Mouse (Mus musculus): ENCODE measurements at regions not wholly inside any gene's neighbourhood (a gene's known extent, or its start where the extent isn't known, plus 50 kb on each side); places are given as distances from the start of the nearest gene placed in this dataset.
A peak's percentile ranks its signal among the peaks of the same experiment; 100 is the strongest.

- Histone ChIP-seq H3K9ac (no peak overlapping the region), H3K9me3 (ENCODE audit: low read length) (no peaks in the 10 kb centered on the region), H3K27me3 (ENCODE audit: insufficient read depth, low read length) (no peaks in the 10 kb centered on the region), H3K27ac (ENCODE audit: low read depth, low read length) (no peak overlapping the region), H3K4me2 (ENCODE audit: low read depth) (no peak overlapping the region), H3K4me3 (ENCODE audit: low read depth, low read length) (no peak overlapping the region), H3K4me1 (ENCODE audit: insufficient read depth) (no peaks in the 10 kb centered on the region), H3K36me3 (ENCODE audit: insufficient read depth) (no peaks in the 10 kb centered on the region)
- no peak for TF ChIP-seq CTCF (IDR thresholded peaks at IDR 0.05; ENCODE audit: low read depth)
- ATAC-seq, result no peak
- no peak for DNase-seq
- WGBS, result 92% methylated on average over 7 of the region's 7 CpGs
These were observed 74.9 kb upstream of the Bace2 start for GRCm38 (mm10) chr16:97281615-97282110.

GRCm38 (mm10) chr16:97282943-97283342 is 73.6 kb upstream of the Bace2 start:
- DNase-seq (no peak), ATAC-seq (peak; percentile 32; the same call in 1 of the 2 replicates)
- 30% methylated on average over 9 of the region's 9 CpGs for WGBS
- Histone ChIP-seq H3K4me1 (ENCODE audit: insufficient read depth) (0 out of 2 replicates have a peak, but pooled peaks cover 4% of the 10 kb centered on the region), H3K36me3 (ENCODE audit: insufficient read depth) (no peaks in the 10 kb centered on the region), H3K4me2 (ENCODE audit: low read depth) (no peak overlapping the region), H3K27ac (ENCODE audit: low read depth, low read length) (no peak overlapping the region), H3K27me3 (ENCODE audit: insufficient read depth, low read length) (no peaks in the 10 kb centered on the region), H3K9ac (no peak overlapping the region), H3K4me3 (ENCODE audit: low read depth, low read length) (no peak overlapping the region), H3K9me3 (ENCODE audit: low read length) (no peaks in the 10 kb centered on the region)
- no peak for TF ChIP-seq CTCF (IDR thresholded peaks at IDR 0.05; ENCODE audit: low read depth)

- Histone ChIP-seq H3K4me2 (ENCODE audit: low read depth) (no peak overlapping the region), H3K36me3 (ENCODE audit: insufficient read depth) (no peaks in the 10 kb centered on the region), H3K4me1 (ENCODE audit: insufficient read depth) (0 out of 2 replicates have a peak, but pooled peaks cover 4% of the 10 kb centered on the region), H3K27ac (ENCODE audit: low read depth, low read length) (no peak overlapping the region), H3K9me3 (ENCODE audit: low read length) (no peaks in the 10 kb centered on the region), H3K27me3 (ENCODE audit: insufficient read depth, low read length) (no peaks in the 10 kb centered on the region), H3K4me3 (ENCODE audit: low read depth, low read length) (no peak overlapping the region), H3K9ac (no peak overlapping the region)
- WGBS, result 86% methylated on average over 8 of the region's 8 CpGs
- TF ChIP-seq CTCF (IDR thresholded peaks at IDR 0.05; ENCODE audit: low read depth), result no peak
- no peak for DNase-seq
- ATAC-seq, result no peak
These were observed 70.6 kb upstream of the Bace2 start for GRCm38 (mm10) chr16:97285886-97286447.

- ATAC-seq, result peak; percentile 45; the same call in 1 of the 2 replicates
- no peak for TF ChIP-seq CTCF (IDR thresholded peaks at IDR 0.05; ENCODE audit: low read depth)
These were observed 69.8 kb upstream of the Bace2 start for GRCm38 (mm10) chr16:97286717-97287116.

GRCm38 (mm10) chr16:97288634-97289033 is 67.9 kb upstream of the Bace2 start:
- Histone ChIP-seq H3K36me3 (ENCODE audit: insufficient read depth) (no peaks in the 10 kb centered on the region), H3K9me3 (ENCODE audit: low read length) (no peaks in the 10 kb centered on the region), H3K4me2 (ENCODE audit: low read depth) (no peak overlapping the region), H3K4me3 (ENCODE audit: low read depth, low read length) (no peak overlapping the region), H3K27ac (ENCODE audit: low read depth, low read length) (no peak overlapping the region), H3K27me3 (ENCODE audit: insufficient read depth, low read length) (no peaks in the 10 kb centered on the region), H3K9ac (no peak overlapping the region), H3K4me1 (ENCODE audit: insufficient read depth) (0 out of 2 replicates have a peak, but pooled peaks cover 7% of the 10 kb centered on the region)
- DNase-seq (peak; percentile 71), ATAC-seq (peak; percentile 25; the same call in 1 of the 2 replicates)
- no peak for TF ChIP-seq CTCF (IDR thresholded peaks at IDR 0.05; ENCODE audit: low read depth)
- WGBS, result 10% methylated on average over 8 of the region's 8 CpGs

More at GRCm38 (mm10) chr16:97286717-97287116, 69.8 kb upstream of the Bace2 start:
- DNase-seq, result peak; percentile 46
- Histone ChIP-seq H3K27me3 (ENCODE audit: insufficient read depth, low read length) (no peaks in the 10 kb centered on the region), H3K4me3 (ENCODE audit: low read depth, low read length) (no peak overlapping the region), H3K9ac (no peak overlapping the region), H3K27ac (ENCODE audit: low read depth, low read length) (no peak overlapping the region), H3K4me2 (ENCODE audit: low read depth) (no peak overlapping the region), H3K4me1 (ENCODE audit: insufficient read depth) (0 out of 2 replicates have a peak, but pooled peaks cover 4% of the 10 kb centered on the region), H3K36me3 (ENCODE audit: insufficient read depth) (no peaks in the 10 kb centered on the region), H3K9me3 (ENCODE audit: low read length) (no peaks in the 10 kb centered on the region)
- WGBS, result 27% methylated on average over 3 of the region's 3 CpGs

- Histone ChIP-seq H3K4me1 (ENCODE audit: insufficient read depth) (0 out of 2 replicates have a peak, but pooled peaks cover 4% of the 10 kb centered on the region), H3K9me3 (ENCODE audit: low read length) (no peaks in the 10 kb centered on the region), H3K4me3 (ENCODE audit: low read depth, low read length) (no peak overlapping the region), H3K27ac (ENCODE audit: low read depth, low read length) (no peak overlapping the region), H3K4me2 (ENCODE audit: low read depth) (peak overlapping the region; percentile 32; the same call in 1 of the 2 replicates), H3K36me3 (ENCODE audit: insufficient read depth) (no peaks in the 10 kb centered on the region), H3K27me3 (ENCODE audit: insufficient read depth, low read length) (no peaks in the 10 kb centered on the region), H3K9ac (peak overlapping the region; percentile 28; the same call in 1 of the 2 replicates)
- ATAC-seq, result no peak
- TF ChIP-seq CTCF (IDR thresholded peaks at IDR 0.05; ENCODE audit: low read depth), result no peak
- DNase-seq, result peak; percentile 13
- 7% methylated on average over 10 of the region's 11 CpGs for WGBS
These were observed 64.0 kb upstream of the Bace2 start for GRCm38 (mm10) chr16:97292484-97293048.

- no peaks in the 10 kb centered on the region for H3K27me3 ChIP-seq (ENCODE audit: insufficient read depth, low read length)
- 5% methylated on average over 4 of the region's 4 CpGs for WGBS
- peak overlapping the region; percentile 28; the same call in 1 of the 2 replicates for H3K9ac ChIP-seq
- peak; percentile 93 for DNase-seq
- H3K4me1 ChIP-seq (ENCODE audit: insufficient read depth), result 0 out of 2 replicates have a peak, but pooled peaks cover 4% of the 10 kb centered on the region
- no peaks in the 10 kb centered on the region for H3K36me3 ChIP-seq (ENCODE audit: insufficient read depth)
- H3K9me3 ChIP-seq (ENCODE audit: low read length), result no peaks in the 10 kb centered on the region
- H3K4me2 ChIP-seq (ENCODE audit: low read depth), result peak overlapping the region; percentile 32
- H3K27ac ChIP-seq (ENCODE audit: low read depth, low read length), result peak overlapping the region; percentile 29; the same call in 1 of the 2 replicates
- peak; percentile 94 for TF ChIP-seq CTCF (IDR thresholded peaks at IDR 0.05; ENCODE audit: low read depth)
- 0 out of 2 replicates have a peak overlapping the region, but pooled peaks have one; percentile 7 for H3K4me3 ChIP-seq (ENCODE audit: low read depth, low read length)
- ATAC-seq, result peak; percentile 82
These were observed 63.3 kb upstream of the Bace2 start for GRCm38 (mm10) chr16:97293273-97293672.

All from forebrain, postnatal 0 days (tissue).